ENCODE assay signal across 23 mouse cellular contexts in the genomic region with DNA sequence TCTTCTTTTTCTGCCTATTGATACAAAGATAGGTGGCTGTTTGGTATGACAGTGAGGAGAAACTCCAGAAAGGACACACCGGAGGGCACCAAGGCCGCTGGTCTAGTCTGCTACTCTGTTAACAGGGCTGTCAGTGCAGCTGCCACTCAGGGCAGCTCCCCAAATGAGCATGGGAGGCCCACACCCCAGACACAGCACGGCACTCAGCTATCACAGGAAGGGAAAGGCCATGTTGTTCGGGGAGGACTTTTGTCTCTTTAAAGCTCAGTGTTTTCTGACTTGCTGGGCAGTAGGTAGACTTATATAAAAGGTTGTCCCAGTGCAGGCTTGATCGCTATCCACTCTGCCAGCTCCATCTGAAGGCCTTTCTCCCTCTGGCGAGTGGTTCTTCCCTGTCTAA. TPM values are rescaled to one million over a fixed set of nuclear protein-coding genes. Genes with fewer than 3 reads are reported as not detected.
DNase-seq lines count a peak whose midpoint lies in the region; ATAC-seq lines count a peak whose summit lies in the region.
"Had no signal": no experiment of that assay in that cellular context is flagged by ENCODE, and none has a peak within 500 bp of the region (broad histone marks: within the 10 kb centered on the region; RNA-seq: fewer than 3 reads in every experiment).

No protein-coding gene starts in this region.

- H3K4me2 ChIP-seq in heart, embryonic 12.5 days = peak overlapping the region; percentile 7; the same call in 1 of the 2 replicates
- H3K4me2 ChIP-seq in midbrain, embryonic 13.5 days (replicated peaks) = no peak overlapping the region
- H3K4me2 ChIP-seq in kidney, embryonic 16.5 days (replicated peaks; ENCODE audit: low read depth, low read length) = no peak overlapping the region
- H3K4me2 ChIP-seq: forebrain, embryonic 13.5 days; hindbrain, embryonic 15.5 days; kidney, embryonic 15.5 days; liver, embryonic 11.5 days; lung, embryonic 14.5 days; midbrain, embryonic 12.5 days had no signal

- no peaks in the 10 kb centered on the region for H3K9me3 ChIP-seq in heart, embryonic 12.5 days (replicated peaks)
- no peaks in the 10 kb centered on the region for H3K9me3 ChIP-seq in midbrain, embryonic 13.5 days
- no peaks in the 10 kb centered on the region for H3K9me3 ChIP-seq in kidney, embryonic 16.5 days (ENCODE audit: low read length)
- H3K9me3 ChIP-seq: forebrain, embryonic 13.5 days; hindbrain, embryonic 15.5 days; kidney, embryonic 15.5 days; limb, embryonic 10.5 days; midbrain, embryonic 12.5 days had no signal

- DNase-seq in adrenal gland, adult (ENCODE audit: inconsistent age in 2 of 2, low spot score in 1 of 2) = peak; percentile 23 to 66
- no peak for DNase-seq in adrenal gland, postnatal 10 days
- no peak for DNase-seq in heart, adult 18-20 months
- DNase-seq in urinary bladder, postnatal 25 days (ENCODE audit: low spot score) = peak; percentile 8
- no peak for DNase-seq in urinary bladder, postnatal 4 days (ENCODE audit: low spot score in 2 of 2)
- DNase-seq: heart, postnatal 10 days; lung, embryonic 14.5 days; lung, postnatal 4 days; retina, postnatal 1 day; right cerebral cortex, postnatal 4 days; thymus, adult 18-20 months had no signal

- 42% methylated on average over 6 of the region's 6 CpGs for WGBS in heart, embryonic 12.5 days
- WGBS in midbrain, embryonic 13.5 days = 78% methylated on average over 6 of the region's 6 CpGs
- 56% methylated on average over 6 of the region's 6 CpGs for WGBS in kidney, embryonic 16.5 days

- H3K9ac ChIP-seq in heart, embryonic 12.5 days = peak overlapping the region; percentile 41; the same call in 1 of the 2 replicates
- H3K9ac ChIP-seq in midbrain, embryonic 13.5 days (replicated peaks) = no peak overlapping the region
- H3K9ac ChIP-seq in kidney, embryonic 16.5 days (replicated peaks; ENCODE audit: low read length) = no peak overlapping the region
- H3K9ac ChIP-seq: forebrain, embryonic 13.5 days; hindbrain, embryonic 15.5 days; kidney, embryonic 15.5 days; lung, embryonic 14.5 days; midbrain, embryonic 12.5 days had no signal

- H3K27me3 ChIP-seq in heart, embryonic 12.5 days (replicated peaks) = no peaks in the 10 kb centered on the region
- no peaks in the 10 kb centered on the region for H3K27me3 ChIP-seq in midbrain, embryonic 13.5 days
- no peaks in the 10 kb centered on the region for H3K27me3 ChIP-seq in kidney, embryonic 16.5 days (ENCODE audit: insufficient read depth, low read length)
- H3K27me3 ChIP-seq: forebrain, embryonic 13.5 days; hindbrain, embryonic 15.5 days; kidney, embryonic 15.5 days; midbrain, embryonic 12.5 days had no signal

- peak overlapping the region; percentile 51; the same call in 1 of the 2 replicates for H3K27ac ChIP-seq in heart, embryonic 12.5 days (ENCODE audit: poor library complexity, severe bottlenecking)
- no peak overlapping the region for H3K27ac ChIP-seq in midbrain, embryonic 13.5 days
- no peak overlapping the region for H3K27ac ChIP-seq in kidney, embryonic 16.5 days (ENCODE audit: low read length)
- H3K27ac ChIP-seq: forebrain, embryonic 13.5 days; hindbrain, embryonic 15.5 days; kidney, embryonic 15.5 days; limb, embryonic 10.5 days; midbrain, embryonic 12.5 days had no signal

- no peak overlapping the region for H3K4me3 ChIP-seq in heart, embryonic 12.5 days
- no peak overlapping the region for H3K4me3 ChIP-seq in midbrain, embryonic 13.5 days (replicated peaks)
- no peak overlapping the region for H3K4me3 ChIP-seq in kidney, embryonic 16.5 days (ENCODE audit: low read length)
- H3K4me3 ChIP-seq: forebrain, embryonic 13.5 days; hindbrain, embryonic 15.5 days; kidney, embryonic 15.5 days; limb, embryonic 10.5 days; midbrain, embryonic 12.5 days; myocyte had no signal

- no peaks in the 10 kb centered on the region for H3K36me3 ChIP-seq in heart, embryonic 12.5 days
- H3K36me3 ChIP-seq in midbrain, embryonic 13.5 days = no peaks in the 10 kb centered on the region
- H3K36me3 ChIP-seq in kidney, embryonic 16.5 days (ENCODE audit: insufficient read depth, low read length) = no peaks in the 10 kb centered on the region
- H3K36me3 ChIP-seq: hindbrain, embryonic 15.5 days; kidney, embryonic 15.5 days; limb, embryonic 10.5 days; midbrain, embryonic 12.5 days had no signal

- peaks cover 70% of the 10 kb centered on the region for H3K4me1 ChIP-seq in heart, embryonic 12.5 days (replicated peaks)
- H3K4me1 ChIP-seq in midbrain, embryonic 13.5 days (replicated peaks) = peaks cover 42% of the 10 kb centered on the region
- H3K4me1 ChIP-seq in kidney, embryonic 16.5 days (ENCODE audit: insufficient read depth, low read length) = peaks cover 7% of the 10 kb centered on the region; the same call in 1 of the 2 replicates
- H3K4me1 ChIP-seq: limb, embryonic 10.5 days had no signal

- ATAC-seq in heart, embryonic 12.5 days (ENCODE audit: insufficient number of reproducible peaks, low FRiP score) = no peak
- ATAC-seq in midbrain, embryonic 13.5 days = no peak
- no peak for ATAC-seq in kidney, embryonic 16.5 days (ENCODE audit: low FRiP score, low TSS enrichment)
- ATAC-seq: forebrain, embryonic 13.5 days; intestine, embryonic 16.5 days had no signal

RNA-seq across cellular contexts. Expression of a gene that starts 44.4 kb away (rescaled TPM):
- total RNA-seq in adrenal gland, postnatal 10 days (2021) = 1 to 10 TPM; 5.2 to 5.9 TPM
- polyA plus RNA-seq in heart, embryonic 12.5 days (2016; fragmentation: Nextera tagmentation; extraction: Ambion mirVana) = 0.51 and 0.58 TPM in 2 replicates
- total RNA-seq in heart, adult 18-20 months (2021) = under 1 TPM; 0.54 to 0.65 TPM
- polyA plus RNA-seq in midbrain, embryonic 13.5 days (2015; fragmentation: Nextera tagmentation; extraction: Ambion mirVana) = 5.1 and 5.3 TPM in 2 replicates
- 1.6 TPM in 2 replicates for polyA plus RNA-seq in kidney, embryonic 16.5 days (2015; fragmentation: Nextera tagmentation; extraction: Ambion mirVana)
- total RNA-seq: neutrophil, adult 5-6 weeks had no signal

Comparison
In these comparisons a context has a peak if more than half of its experiments do, and no peak if none do; other contexts are left out.
1. DNase-seq: peak in adrenal gland, adult (2 of 2) and urinary bladder, postnatal 25 days (single experiment); none in adrenal gland, postnatal 10 days (single experiment), heart, adult 18-20 months (0 of 2) and urinary bladder, postnatal 4 days (0 of 2).